Mouse (Mus musculus): Measurements from ENCODE around the gene Sacs.

Gene Sacs

DNA sequence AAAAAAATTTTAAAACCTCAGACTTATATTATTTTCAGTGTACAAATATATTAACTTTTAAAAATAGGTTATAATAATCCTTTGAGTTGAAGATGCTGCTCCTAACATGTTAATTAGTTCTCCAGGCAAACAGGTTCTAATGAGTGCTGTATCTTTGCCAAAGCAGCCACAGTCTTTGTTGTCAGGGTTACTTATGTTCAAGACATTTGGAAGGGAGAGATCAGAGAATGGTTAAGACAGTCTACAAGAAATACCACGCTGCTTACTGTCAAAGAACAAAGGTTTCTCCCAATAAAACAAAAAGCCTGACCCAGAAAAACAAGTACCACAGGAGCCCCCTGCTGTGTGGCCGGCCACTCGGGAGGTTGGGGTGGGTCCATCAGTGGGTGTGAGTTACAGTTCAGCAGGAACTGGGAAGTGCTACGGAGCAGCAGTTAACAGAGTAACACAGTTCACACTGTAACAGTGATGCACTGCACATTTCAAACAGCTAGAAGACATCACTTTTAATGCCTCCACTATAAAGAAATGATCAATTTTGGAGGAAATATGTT is 98.9 kb downstream of the Sacs start:
- DNase-seq (ENCODE audit: low read depth) = no peak

DNA sequence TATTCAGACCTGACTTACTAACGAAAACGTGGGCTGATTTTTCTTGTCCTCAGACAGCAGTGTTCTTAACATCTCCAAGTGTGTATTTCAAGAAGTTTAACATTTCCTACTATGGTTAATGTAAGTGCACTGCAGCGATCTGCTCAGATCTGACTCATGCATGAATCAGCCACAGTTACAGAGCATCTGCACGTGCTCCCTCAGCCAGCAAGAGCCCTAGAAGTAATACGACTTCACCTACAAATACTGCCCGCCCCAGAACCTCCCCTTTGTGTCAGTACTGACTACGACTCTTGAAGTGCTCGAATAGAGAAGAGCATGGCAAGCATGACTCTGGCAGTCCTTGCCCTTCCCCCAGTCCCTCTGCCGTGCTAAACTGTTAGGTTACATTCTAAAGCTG is 100.5 kb downstream of the Sacs start:
- peak; percentile 94 for DNase-seq (ENCODE audit: low read depth)

DNA sequence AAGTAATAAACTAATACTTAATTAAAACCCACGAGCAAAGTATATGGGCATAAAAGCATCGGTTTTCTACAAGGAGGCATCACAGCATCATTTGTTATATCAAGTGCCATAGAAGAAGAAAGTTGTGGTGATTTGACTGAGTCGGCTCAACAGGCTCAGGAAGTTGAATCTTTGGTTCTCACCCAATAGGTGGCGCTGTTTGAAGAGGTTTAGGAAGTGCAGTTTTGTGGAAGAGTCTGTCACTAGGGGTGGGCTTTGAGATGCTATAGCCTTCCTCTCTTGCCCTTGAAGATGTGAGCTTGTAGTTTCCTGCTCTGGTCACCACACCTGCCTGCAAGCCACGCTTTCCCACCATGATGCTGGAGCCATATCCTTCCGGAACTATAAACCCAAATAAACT is 104.4 kb downstream of the Sacs start:
- DNase-seq (ENCODE audit: low read depth) = peak; percentile 73

DNA sequence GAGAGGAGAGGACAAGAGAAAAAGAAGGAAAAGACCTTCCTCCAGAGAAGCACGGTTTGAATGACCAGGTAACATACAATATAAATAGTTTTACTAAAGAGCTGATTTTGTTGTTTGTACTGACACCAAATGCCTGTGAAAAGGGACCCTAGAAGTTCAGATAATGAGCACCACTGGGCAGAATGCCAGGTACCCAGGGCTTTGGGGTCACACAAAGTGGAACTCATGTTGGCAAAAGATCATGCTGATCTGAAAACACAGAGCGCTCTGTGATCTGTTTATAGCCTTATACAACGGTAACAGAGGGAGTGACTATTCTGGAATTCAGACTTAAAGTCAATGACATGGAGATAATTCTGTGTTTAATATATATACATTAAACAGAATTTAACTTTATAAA is 108.2 kb downstream of the Sacs start:
- DNase-seq (ENCODE audit: low read depth) = no peak

DNA sequence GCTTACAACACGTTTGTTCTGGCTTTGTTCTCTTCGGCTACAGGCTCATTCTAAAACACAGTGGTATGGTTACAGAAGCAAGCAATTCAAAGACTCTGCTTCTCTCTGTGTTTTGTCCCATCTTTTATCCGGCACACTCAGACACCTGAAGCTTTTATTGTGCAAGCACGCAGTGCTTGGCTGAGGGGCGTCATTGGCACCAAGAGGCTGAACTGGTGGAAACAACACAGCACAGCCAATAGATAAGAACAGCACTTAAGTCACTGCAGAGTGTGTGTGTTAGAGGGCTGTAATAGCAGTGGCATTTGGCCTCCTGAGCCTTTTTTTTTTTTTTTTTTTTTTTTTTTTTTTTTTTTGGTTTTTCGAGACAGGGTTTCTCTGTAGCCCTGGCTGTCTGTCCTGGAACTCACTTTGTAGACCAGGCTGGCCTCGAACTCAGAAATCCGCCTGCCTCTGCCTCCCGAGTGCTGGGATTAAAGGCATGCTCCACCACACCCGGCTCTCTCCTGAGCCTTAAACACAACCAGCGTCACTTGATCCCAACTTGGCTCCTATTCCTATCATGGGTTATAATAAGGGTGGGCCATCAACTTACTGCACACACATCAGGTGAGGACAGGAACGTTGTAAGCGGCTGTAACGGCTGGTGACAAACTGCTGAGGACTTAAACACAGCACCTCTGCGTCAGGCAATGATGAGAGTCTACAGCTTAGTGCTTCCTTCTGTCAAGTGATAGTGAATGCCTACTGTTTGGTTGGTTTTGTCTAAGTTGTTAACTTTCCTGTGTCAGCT is 114.5 kb downstream of the Sacs start:
- DNase-seq (ENCODE audit: low read depth) = no peak

GRCm38 (mm10) chr14:61258352-61258751 is 120.1 kb downstream of the Sacs start, which contains the start of gene Sgcg:
Gene Sgcg (minus strand): TSS chr14:61258490.
- no peak for DNase-seq (ENCODE audit: low read depth)

GRCm38 (mm10) chr14:61259084-61259483 is 120.8 kb downstream of the Sacs start:
- no peak for DNase-seq (ENCODE audit: low read depth)

- no peak for DNase-seq (ENCODE audit: low read depth)
Measured at GRCm38 (mm10) chr14:61267908-61268475, 129.7 kb downstream of the Sacs start.

DNA sequence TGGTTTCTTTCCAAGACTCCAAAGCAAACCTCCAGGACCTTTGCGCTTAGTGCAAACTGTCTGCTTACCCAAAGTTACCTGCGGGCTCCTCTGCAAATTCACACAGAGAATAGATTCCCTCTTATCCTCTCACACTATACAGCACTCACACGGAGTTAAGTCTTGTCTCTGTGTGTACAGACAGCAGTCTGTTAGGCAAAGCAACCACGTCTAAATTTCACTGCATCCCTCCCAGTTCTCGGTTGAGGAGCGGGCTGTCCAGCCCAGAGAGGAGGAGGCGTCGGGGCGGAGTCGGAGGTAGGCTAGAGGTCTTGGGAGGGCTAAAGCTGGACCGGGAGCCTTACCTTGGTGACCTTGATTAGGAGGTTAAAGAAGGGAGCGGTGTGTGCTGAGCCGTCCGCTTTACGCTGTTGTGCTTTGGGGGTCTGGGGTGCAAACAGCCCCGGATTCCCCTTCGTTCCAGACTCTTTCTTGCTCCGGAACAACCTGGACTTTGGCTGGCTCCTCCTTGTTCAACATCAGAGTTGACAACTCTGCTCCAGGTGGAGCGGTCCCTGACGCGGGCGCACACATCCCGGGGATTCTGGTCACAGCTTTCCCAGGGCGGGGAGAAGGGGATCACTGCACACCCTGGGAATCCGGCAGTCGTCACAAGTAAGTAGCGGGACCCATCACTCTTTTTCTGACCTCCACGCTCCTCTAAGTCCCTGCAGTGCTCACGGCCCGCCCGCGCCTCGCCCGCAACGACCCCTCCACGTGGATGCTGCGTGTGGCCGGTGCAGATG is 136.3 kb downstream of the Sacs start:
- no peak for DNase-seq (ENCODE audit: low read depth)

DNA sequence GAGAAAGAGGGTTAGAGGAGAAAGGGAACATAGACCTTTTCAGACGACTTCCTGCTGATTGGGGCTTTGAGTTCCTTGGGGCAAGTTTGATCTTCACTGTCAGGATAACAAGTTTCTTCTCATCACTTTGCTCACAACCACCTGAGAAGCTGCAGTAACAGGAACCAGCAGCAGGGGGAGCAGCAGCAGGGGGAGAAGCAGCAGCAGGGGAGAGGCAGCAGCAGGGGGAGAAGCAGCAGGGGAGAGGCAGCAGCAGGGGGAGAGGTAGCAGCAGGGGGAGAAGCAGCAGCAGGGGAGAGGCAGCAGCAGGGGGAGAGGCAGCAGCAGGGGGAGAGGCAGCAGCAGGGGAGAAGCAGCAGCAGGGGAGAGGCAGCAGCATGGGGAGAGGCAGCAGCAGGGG is 139.0 kb downstream of the Sacs start:
- peak; percentile 56 for DNase-seq (ENCODE audit: low read depth)

- DNase-seq (ENCODE audit: low read depth) = no peak
Measured at GRCm38 (mm10) chr14:61278676-61279300, 140.5 kb downstream of the Sacs start.

- peak; percentile 64 for DNase-seq (ENCODE audit: low read depth)
Measured at GRCm38 (mm10) chr14:61288606-61289286, 150.5 kb downstream of the Sacs start.

Measured in 416B (cell line).